Comparison of ENCODE assay signal across 12 mouse cellular contexts in genomic region chr5:148397911-148398310, GRCm38 (mm10). TPM values are rescaled to one million over a fixed set of nuclear protein-coding genes. Genes with fewer than 3 reads are reported as not detected.
A peak's percentile ranks its signal among the peaks of the same experiment; 100 is the strongest.
DNase-seq lines count a peak whose midpoint lies in the region; ATAC-seq lines count a peak whose summit lies in the region.
"Had no signal": no experiment of that assay in that cellular context is flagged by ENCODE, and none has a peak within 500 bp of the region (broad histone marks: within the 10 kb centered on the region; RNA-seq: fewer than 3 reads in every experiment).

No protein-coding gene starts in this region.

- H3K4me1 ChIP-seq in liver, embryonic 11.5 days (replicated peaks; ENCODE audit: control insufficient read depth, insufficient read depth, low read length), result peaks cover 10% of the 10 kb centered on the region
- H3K4me1 ChIP-seq in limb, embryonic 13.5 days, result 0 out of 2 replicates have a peak, but pooled peaks cover 8% of the 10 kb centered on the region
- H3K4me1 ChIP-seq in stomach, embryonic 14.5 days (ENCODE audit: control insufficient read depth, insufficient read depth, low read length), result 0 out of 2 replicates have a peak, but pooled peaks cover 4% of the 10 kb centered on the region

- no peaks in the 10 kb centered on the region for H3K9me3 ChIP-seq in liver, embryonic 11.5 days (ENCODE audit: control insufficient read depth, low read length)
- H3K9me3 ChIP-seq in limb, embryonic 13.5 days, result no peaks in the 10 kb centered on the region
- H3K9me3 ChIP-seq in stomach, embryonic 14.5 days (ENCODE audit: control insufficient read depth, low read depth, low read length), result no peaks in the 10 kb centered on the region

- H3K4me2 ChIP-seq in liver, embryonic 11.5 days, result peak overlapping the region; percentile 96
- peak overlapping the region; percentile 100 for H3K4me2 ChIP-seq in limb, embryonic 13.5 days (replicated peaks)
- peak overlapping the region; percentile 95; the same call in 1 of the 2 replicates for H3K4me2 ChIP-seq in stomach, embryonic 14.5 days (replicated peaks; ENCODE audit: low read depth, low read length)

- H3K27me3 ChIP-seq in liver, embryonic 11.5 days (replicated peaks; ENCODE audit: control insufficient read depth, insufficient read depth, low read length), result no peaks in the 10 kb centered on the region
- peaks cover 4% of the 10 kb centered on the region; the same call in 1 of the 2 replicates for H3K27me3 ChIP-seq in limb, embryonic 13.5 days
- no peaks in the 10 kb centered on the region for H3K27me3 ChIP-seq in stomach, embryonic 14.5 days (ENCODE audit: control insufficient read depth, insufficient read depth, low read length)

- peak; percentile 36 for DNase-seq in adrenal gland, adult 2 months
- no peak for DNase-seq in adrenal gland, adult 18-20 months (ENCODE audit: low spot score in 2 of 2)
- DNase-seq in liver, embryonic 11.5 days (ENCODE audit: low spot score), result no peak
- no peak for DNase-seq in liver
- DNase-seq in adipocyte (ENCODE audit: low spot score), result no peak
- DNase-seq in adrenal gland, postnatal 25 days, result no peak
- DNase-seq: adrenal gland, adult 8-10 months; cerebellum, postnatal 36 days; gastrocnemius, postnatal 14 days had no signal

- no peak overlapping the region for H3K9ac ChIP-seq in liver, embryonic 11.5 days (ENCODE audit: low read depth, low read length)
- no peak overlapping the region for H3K9ac ChIP-seq in limb, embryonic 13.5 days
- no peak overlapping the region for H3K9ac ChIP-seq in stomach, embryonic 14.5 days (replicated peaks; ENCODE audit: low read depth, low read length)

- WGBS in liver, embryonic 11.5 days, result 68% methylated on average over 5 of the region's 5 CpGs
- WGBS in limb, embryonic 13.5 days, result 41% methylated on average over 5 of the region's 5 CpGs
- 69% methylated on average over 5 of the region's 5 CpGs for WGBS in stomach, embryonic 14.5 days

- peaks cover 13% of the 10 kb centered on the region; the same call in 1 of the 2 replicates for H3K36me3 ChIP-seq in liver, embryonic 11.5 days (ENCODE audit: control insufficient read depth, insufficient read depth, low read length)
- peaks cover 6% of the 10 kb centered on the region; the same call in 1 of the 2 replicates for H3K36me3 ChIP-seq in limb, embryonic 13.5 days
- H3K36me3 ChIP-seq in stomach, embryonic 14.5 days (ENCODE audit: control insufficient read depth, insufficient read depth, low read length), result no peaks in the 10 kb centered on the region

- ATAC-seq in liver, embryonic 11.5 days (replicated peaks; ENCODE audit: low FRiP score), result no peak
- ATAC-seq in limb, embryonic 13.5 days (ENCODE audit: low FRiP score, low read depth), result no peak
- no peak for ATAC-seq in stomach, embryonic 14.5 days (ENCODE audit: insufficient number of reproducible peaks, insufficient read depth, low FRiP score, low read depth)

- peak overlapping the region; percentile 88 for H3K4me3 ChIP-seq in liver, embryonic 11.5 days (ENCODE audit: low read depth, low read length)
- H3K4me3 ChIP-seq in limb, embryonic 13.5 days, result peak overlapping the region; percentile 18; the same call in 1 of the 2 replicates
- H3K4me3 ChIP-seq in stomach, embryonic 14.5 days (ENCODE audit: low read depth, low read length), result no peak overlapping the region

- H3K27ac ChIP-seq in liver, embryonic 11.5 days (ENCODE audit: low read depth, low read length), result no peak overlapping the region
- H3K27ac ChIP-seq in limb, embryonic 13.5 days, result no peak overlapping the region
- H3K27ac ChIP-seq in stomach, embryonic 14.5 days (ENCODE audit: low read length), result no peak overlapping the region
- H3K27ac ChIP-seq: macrophage had no signal

RNA-seq across cellular contexts. Expression of gene Slc7a1, which starts 1.8 kb away (rescaled TPM):
- 10 to 100 TPM; 72.9 to 82.5 TPM for total RNA-seq in adrenal gland, adult 2 months (2021)
- 19.1 and 30.8 TPM in 2 replicates for polyA plus RNA-seq in adrenal gland, adult 2 months (2012; rRNA removed)
- 10 to 100 TPM; 87.0 to 94.9 TPM for total RNA-seq in adrenal gland, adult 18-20 months (2021)
- 58.4 and 63.4 TPM in 2 replicates for polyA plus RNA-seq in liver, embryonic 11.5 days (2014; fragmentation: Nextera tagmentation; extraction: Ambion mirVana)
- polyA plus RNA-seq in limb, embryonic 13.5 days (2015; fragmentation: Nextera tagmentation; extraction: Ambion mirVana), result 13.7 and 14.9 TPM in 2 replicates
- polyA plus RNA-seq in stomach, embryonic 14.5 days (2014; fragmentation: Nextera tagmentation; extraction: Ambion mirVana), result 31.8 and 38.5 TPM in 2 replicates
- total RNA-seq in adrenal gland, postnatal 25 days (2021), result 86.8 and 106 TPM in 2 replicates
